Mouse (Mus musculus) small intestine, adult 2 months (tissue): ENCODE results near the gene Traf1.

Experiments used
- CTCF ChIP-seq: fragments of 200-500 bp; IDR thresholded peaks from 2 replicates; pipeline ENCODE4 v1.5.1; 2012; ENCODE audit warnings: low read depth, mild to moderate bottlenecking, control low read depth, inconsistent platforms, low read length, moderate library complexity, mixed read lengths; ENCODE audit not compliant: insufficient replicate concordance, insufficient read length; ENCODE audit errors: extremely low read depth
- POLR2A ChIP-seq: fragments of 200-500 bp; IDR thresholded peaks from 2 replicates; pipeline ENCODE4 v1.6.1; 2012; ENCODE audit warnings: low read depth, mild to moderate bottlenecking, control low read depth, inconsistent platforms, low read length, moderate library complexity

DNA sequence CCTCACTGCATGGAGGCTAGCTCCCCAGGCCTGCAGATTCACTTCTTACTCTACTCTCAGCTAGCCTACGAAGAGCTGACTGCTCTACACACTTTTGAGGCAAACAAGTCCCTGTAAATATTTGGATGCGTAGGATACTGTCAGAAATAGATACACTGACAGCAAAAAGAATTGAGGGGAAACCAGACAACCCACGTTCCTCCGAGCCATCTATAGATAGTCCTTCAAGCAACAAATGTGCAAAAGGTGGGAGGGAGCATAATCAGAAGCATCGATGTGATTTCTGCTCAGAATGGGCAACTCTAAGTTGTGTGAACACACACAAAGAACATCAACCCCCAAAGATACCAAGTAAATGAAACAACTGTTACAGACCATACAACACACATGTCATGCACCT, 34.9 kb upstream of the Traf1 start:
- TF ChIP-seq POLR2A: no peak
- TF ChIP-seq CTCF: no peak
